Mouse (Mus musculus): ENCODE results near the gene Pik3cd. TPM values are rescaled to one million over a fixed set of nuclear protein-coding genes. Genes with fewer than 3 reads are reported as not detected.

Pik3cd gene
- polyA plus RNA-seq, 1 experiment: 0.13 TPM

DNA sequence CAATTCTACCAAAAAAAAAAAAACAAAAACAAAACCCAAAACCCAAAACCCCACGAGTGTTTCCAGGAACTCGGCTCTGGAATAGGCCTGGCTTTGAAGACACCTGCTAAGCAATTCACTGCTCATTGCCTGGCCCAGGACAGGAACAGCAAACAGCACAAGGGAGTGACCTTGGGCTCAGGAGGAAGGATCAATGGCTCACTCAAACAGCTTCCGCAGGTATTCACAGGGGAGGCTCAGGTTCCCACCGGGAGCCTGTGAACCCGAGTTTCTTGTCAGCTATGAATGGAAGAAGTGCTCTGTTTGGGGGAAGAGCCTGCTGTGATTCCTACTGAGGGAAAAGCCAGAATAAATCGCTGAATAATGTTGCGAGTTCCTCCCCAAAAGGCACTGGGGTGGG lies 18.5 kb downstream of the Pik3cd start:
- H3K9me3 ChIP-seq (ENCODE audit: control insufficient read depth, low read length): no peaks in the 10 kb centered on the region
- TF ChIP-seq TAL1 (IDR thresholded peaks at IDR 0.05; ENCODE audit: low read length): no peak
- no peak for TF ChIP-seq GATA1 (IDR thresholded peaks at IDR 0.05; ENCODE audit: low read length)
- no peaks in the 10 kb centered on the region for H3K4me1 ChIP-seq (ENCODE audit: control insufficient read depth)
- no peaks in the 10 kb centered on the region for H3K27me3 ChIP-seq (ENCODE audit: control insufficient read depth)
- no peak overlapping the region for H3K4me3 ChIP-seq (replicated peaks)
- H3K36me3 ChIP-seq (ENCODE audit: control insufficient read depth): no peaks in the 10 kb centered on the region

- no peaks in the 10 kb centered on the region for H3K36me3 ChIP-seq (ENCODE audit: control insufficient read depth)
- peaks cover 15% of the 10 kb centered on the region for H3K27me3 ChIP-seq (ENCODE audit: control insufficient read depth)
- TF ChIP-seq TAL1 (IDR thresholded peaks at IDR 0.05; ENCODE audit: low read length) (no peak), GATA1 (IDR thresholded peaks at IDR 0.05; ENCODE audit: low read length) (no peak)
- H3K9me3 ChIP-seq (ENCODE audit: control insufficient read depth, low read length): no peaks in the 10 kb centered on the region
- H3K4me1 ChIP-seq (ENCODE audit: control insufficient read depth): peaks cover 14% of the 10 kb centered on the region
- H3K4me3 ChIP-seq (replicated peaks): no peak overlapping the region
Measured at GRCm38 (mm10) chr4:149679056-149679770, 23.2 kb downstream of the Pik3cd start.

DNA sequence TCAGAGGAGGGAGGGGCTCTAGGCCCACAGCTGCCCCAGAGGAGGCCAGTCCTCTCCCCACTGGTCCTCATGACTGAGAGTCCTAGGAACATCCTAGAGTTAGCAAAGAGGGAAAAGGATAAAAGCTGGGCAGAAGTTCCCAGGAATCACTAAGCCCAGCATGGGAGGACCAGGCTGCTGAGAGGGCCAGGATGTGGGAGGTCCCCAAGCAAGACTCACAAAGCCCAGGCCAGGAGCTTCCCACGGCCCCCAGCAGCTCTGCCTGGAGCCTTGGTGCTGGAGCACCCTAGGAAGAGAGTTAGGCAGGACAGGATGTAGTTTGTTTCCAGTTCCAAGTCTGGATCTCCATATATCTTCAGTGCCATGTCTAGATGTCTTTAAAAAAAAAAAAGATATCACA lies 24.4 kb downstream of the Pik3cd start:
- H3K9me3 ChIP-seq (ENCODE audit: control insufficient read depth, low read length): no peaks in the 10 kb centered on the region
- peaks cover 14% of the 10 kb centered on the region for H3K4me1 ChIP-seq (ENCODE audit: control insufficient read depth)
- peaks cover 15% of the 10 kb centered on the region for H3K27me3 ChIP-seq (ENCODE audit: control insufficient read depth)
- TF ChIP-seq TAL1 (IDR thresholded peaks at IDR 0.05; ENCODE audit: low read length) (no peak), GATA1 (IDR thresholded peaks at IDR 0.05; ENCODE audit: low read length) (no peak)
- H3K36me3 ChIP-seq (ENCODE audit: control insufficient read depth): no peaks in the 10 kb centered on the region
- H3K4me3 ChIP-seq (replicated peaks): no peak overlapping the region

- no peaks in the 10 kb centered on the region for H3K36me3 ChIP-seq (ENCODE audit: control insufficient read depth)
- H3K27me3 ChIP-seq (ENCODE audit: control insufficient read depth): peaks cover 15% of the 10 kb centered on the region
- H3K4me3 ChIP-seq (replicated peaks): peak overlapping the region; percentile 51
- H3K4me1 ChIP-seq (ENCODE audit: control insufficient read depth): peaks cover 14% of the 10 kb centered on the region
- H3K9me3 ChIP-seq (ENCODE audit: control insufficient read depth, low read length): no peaks in the 10 kb centered on the region
- TF ChIP-seq GATA1 (IDR thresholded peaks at IDR 0.05; ENCODE audit: low read length): no peak
- TF ChIP-seq TAL1 (IDR thresholded peaks at IDR 0.05; ENCODE audit: low read length): no peak
Measured at GRCm38 (mm10) chr4:149675378-149676261, 26.8 kb downstream of the Pik3cd start.

DNA sequence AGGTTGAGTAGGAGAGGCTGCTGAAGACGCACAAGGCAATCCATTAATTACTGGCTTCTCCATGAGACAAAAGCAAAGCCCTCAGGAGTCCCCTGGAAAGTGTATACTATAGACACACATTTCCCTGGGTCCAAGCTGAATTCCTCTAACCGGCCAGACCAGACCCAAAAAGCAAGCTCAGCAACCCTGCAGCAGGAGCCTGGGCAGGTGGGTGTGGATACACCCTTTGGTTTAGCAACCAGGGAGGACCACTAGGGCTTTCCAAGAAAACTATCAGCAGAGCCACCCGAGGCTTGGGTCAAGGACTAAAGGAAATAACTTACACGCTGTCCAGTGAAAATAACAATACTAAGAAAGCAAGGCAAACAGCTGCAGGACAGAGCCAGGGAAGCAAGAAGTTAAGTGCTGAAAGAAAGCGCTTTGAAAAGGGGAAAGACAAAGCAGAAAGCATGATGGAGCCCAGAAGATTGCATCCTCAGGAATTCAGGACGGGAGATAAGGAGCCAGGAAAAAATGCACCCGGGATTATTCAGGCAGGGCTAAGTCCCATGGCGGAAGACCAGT lies 27.5 kb downstream of the Pik3cd start:
- no peaks in the 10 kb centered on the region for H3K36me3 ChIP-seq (ENCODE audit: control insufficient read depth)
- no peak for TF ChIP-seq TAL1 (IDR thresholded peaks at IDR 0.05; ENCODE audit: low read length)
- TF ChIP-seq GATA1 (IDR thresholded peaks at IDR 0.05; ENCODE audit: low read length): no peak
- peaks cover 14% of the 10 kb centered on the region for H3K4me1 ChIP-seq (ENCODE audit: control insufficient read depth)
- H3K27me3 ChIP-seq (ENCODE audit: control insufficient read depth): peaks cover 15% of the 10 kb centered on the region
- H3K9me3 ChIP-seq (ENCODE audit: control insufficient read depth, low read length): no peaks in the 10 kb centered on the region
- H3K4me3 ChIP-seq (replicated peaks): no peak overlapping the region

- no peak for TF ChIP-seq TAL1 (IDR thresholded peaks at IDR 0.05; ENCODE audit: low read length)
- TF ChIP-seq GATA1 (IDR thresholded peaks at IDR 0.05; ENCODE audit: low read length): no peak
- Histone ChIP-seq H3K4me3 (replicated peaks) (no peak overlapping the region), H3K9me3 (ENCODE audit: control insufficient read depth, low read length) (no peaks in the 10 kb centered on the region), H3K4me1 (ENCODE audit: control insufficient read depth) (peaks cover 14% of the 10 kb centered on the region), H3K27me3 (ENCODE audit: control insufficient read depth) (peaks cover 15% of the 10 kb centered on the region), H3K36me3 (ENCODE audit: control insufficient read depth) (no peaks in the 10 kb centered on the region)
Measured at GRCm38 (mm10) chr4:149672747-149673146, 29.6 kb downstream of the Pik3cd start.

GRCm38 (mm10) chr4:149671175-149671574 lies 31.2 kb downstream of the Pik3cd start:
- no peaks in the 10 kb centered on the region for H3K36me3 ChIP-seq (ENCODE audit: control insufficient read depth)
- peaks cover 15% of the 10 kb centered on the region for H3K27me3 ChIP-seq (ENCODE audit: control insufficient read depth)
- no peak overlapping the region for H3K4me3 ChIP-seq (replicated peaks)
- H3K4me1 ChIP-seq (ENCODE audit: control insufficient read depth): peaks cover 11% of the 10 kb centered on the region
- no peaks in the 10 kb centered on the region for H3K9me3 ChIP-seq (ENCODE audit: control insufficient read depth, low read length)
- no peak for TF ChIP-seq GATA1 (IDR thresholded peaks at IDR 0.05; ENCODE audit: low read length)
- no peak for TF ChIP-seq TAL1 (IDR thresholded peaks at IDR 0.05; ENCODE audit: low read length)

DNA sequence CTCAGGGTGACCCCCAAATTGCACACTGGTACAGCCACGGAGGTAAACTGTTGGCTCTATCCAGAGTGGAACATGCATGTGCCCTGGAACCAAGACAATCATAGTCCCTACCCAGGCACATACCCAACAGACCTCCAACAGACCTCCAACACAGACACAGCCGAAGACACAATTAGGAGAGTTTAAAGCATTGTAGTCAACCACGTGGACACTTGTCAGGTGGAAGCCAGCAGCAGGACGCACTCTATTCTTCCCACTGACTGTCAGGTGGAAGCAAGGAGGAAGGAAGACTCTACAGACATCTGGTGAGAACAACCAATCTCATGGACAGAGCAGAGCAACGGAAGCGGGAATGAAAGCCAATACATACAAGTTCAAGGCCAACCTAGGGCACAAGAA lies 36.7 kb downstream of the Pik3cd start:
- no peaks in the 10 kb centered on the region for H3K36me3 ChIP-seq (ENCODE audit: control insufficient read depth)
- no peaks in the 10 kb centered on the region for H3K9me3 ChIP-seq (ENCODE audit: control insufficient read depth, low read length)
- no peak overlapping the region for H3K4me3 ChIP-seq (replicated peaks)
- H3K27me3 ChIP-seq (ENCODE audit: control insufficient read depth): no peaks in the 10 kb centered on the region
- peaks cover 5% of the 10 kb centered on the region for H3K4me1 ChIP-seq (ENCODE audit: control insufficient read depth)
- TF ChIP-seq TAL1 (IDR thresholded peaks at IDR 0.05; ENCODE audit: low read length): no peak
- no peak for TF ChIP-seq GATA1 (IDR thresholded peaks at IDR 0.05; ENCODE audit: low read length)

All from erythroblast, embryonic 14.5 days (primary cell).